ENCODE assay signal across 8 mouse cellular contexts in the genomic region with DNA sequence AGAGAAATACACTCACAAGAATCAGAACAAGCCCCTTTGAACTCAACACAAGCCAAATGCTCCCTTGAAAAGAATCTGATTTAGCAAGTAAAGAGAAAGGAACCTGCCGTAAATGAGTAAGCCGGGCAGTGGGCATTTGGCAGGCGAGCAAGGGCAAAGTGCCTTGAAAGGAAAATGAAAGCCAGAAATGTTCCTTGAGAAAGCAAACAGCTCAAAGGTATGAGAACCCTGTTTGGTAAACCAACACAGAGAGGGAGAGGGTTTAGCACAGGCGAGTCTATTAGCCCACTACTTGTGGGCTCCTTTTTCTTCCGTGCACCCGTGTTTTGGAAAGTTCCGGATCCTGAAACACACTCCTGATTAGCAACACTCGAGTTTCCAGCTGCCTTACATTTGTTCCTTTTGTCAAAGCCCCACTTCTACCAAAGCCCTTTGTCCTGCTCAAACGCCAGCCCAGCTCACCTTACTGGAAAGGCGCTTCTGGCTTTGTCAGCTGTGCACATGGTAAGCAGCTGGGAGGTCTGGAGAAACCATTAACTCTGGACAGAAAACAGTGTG.
DNase-seq lines count a peak whose midpoint lies in the region; ATAC-seq lines count a peak whose summit lies in the region.

No protein-coding gene starts in this region.

- ATAC-seq in forebrain, embryonic 15.5 days (replicated peaks): peak; percentile 45
- ATAC-seq in kidney, embryonic 16.5 days (ENCODE audit: low FRiP score, low TSS enrichment): peak; percentile 44; the same call in 1 of the 2 replicates

- 0 out of 2 replicates have a peak overlapping the region, but pooled peaks have one; percentile 1 for H3K9ac ChIP-seq in forebrain, embryonic 15.5 days (replicated peaks)
- peak overlapping the region; percentile 39; the same call in 1 of the 2 replicates for H3K9ac ChIP-seq in kidney, embryonic 16.5 days (replicated peaks; ENCODE audit: low read length)

- H3K4me2 ChIP-seq in forebrain, embryonic 15.5 days (replicated peaks): peak overlapping the region; percentile 30
- H3K4me2 ChIP-seq in kidney, embryonic 16.5 days (replicated peaks; ENCODE audit: low read depth, low read length): peak overlapping the region; percentile 38

- peak; percentile 37 to 44 for DNase-seq in lung, adult 18-20 months
- no peak for DNase-seq in lung, postnatal 10 days
- peak; percentile 69 for DNase-seq in neural tube, embryonic 10.5 days (ENCODE audit: extremely low spot score, low spot score)
- no peak for DNase-seq in retina, postnatal 1 day
- DNase-seq in testis, postnatal 14 days (ENCODE audit: low spot score): no peak
- DNase-seq in cerebellum, adult 9-11 months: no peak

- H3K9me3 ChIP-seq in forebrain, embryonic 15.5 days: no peaks in the 10 kb centered on the region
- H3K9me3 ChIP-seq in kidney, embryonic 16.5 days (ENCODE audit: low read length): no peaks in the 10 kb centered on the region

- 3% methylated on average over 10 of the region's 10 CpGs for WGBS in forebrain, embryonic 15.5 days
- 38% methylated on average over 10 of the region's 10 CpGs for WGBS in kidney, embryonic 16.5 days

- H3K27me3 ChIP-seq in forebrain, embryonic 15.5 days: no peaks in the 10 kb centered on the region
- H3K27me3 ChIP-seq in kidney, embryonic 16.5 days (ENCODE audit: insufficient read depth, low read length): no peaks in the 10 kb centered on the region

- peak overlapping the region; percentile 12 for H3K4me3 ChIP-seq in forebrain, embryonic 15.5 days
- H3K4me3 ChIP-seq in kidney, embryonic 16.5 days (ENCODE audit: low read length): peak overlapping the region; percentile 19

- peak overlapping the region; percentile 29; the same call in 1 of the 2 replicates for H3K27ac ChIP-seq in forebrain, embryonic 15.5 days (replicated peaks)
- H3K27ac ChIP-seq in kidney, embryonic 16.5 days (ENCODE audit: low read length): peak overlapping the region; percentile 27

- H3K36me3 ChIP-seq in forebrain, embryonic 15.5 days: no peaks in the 10 kb centered on the region
- no peaks in the 10 kb centered on the region for H3K36me3 ChIP-seq in kidney, embryonic 16.5 days (ENCODE audit: insufficient read depth, low read length)

- peaks cover 63% of the 10 kb centered on the region for H3K4me1 ChIP-seq in forebrain, embryonic 15.5 days
- peaks cover 61% of the 10 kb centered on the region for H3K4me1 ChIP-seq in kidney, embryonic 16.5 days (ENCODE audit: insufficient read depth, low read length)

Comparison
In these comparisons a context has a peak if more than half of its experiments do, and no peak if none do; other contexts are left out.
1. DNase-seq: peak in lung, adult 18-20 months (2 of 2) and neural tube, embryonic 10.5 days (single experiment); none in lung, postnatal 10 days (single experiment), retina, postnatal 1 day (single experiment), testis, postnatal 14 days (single experiment) and cerebellum, adult 9-11 months (single experiment).